Mouse (Mus musculus): ENCODE measurements around the gene Slc7a10. TPM values are rescaled to one million over a fixed set of nuclear protein-coding genes. Genes with fewer than 3 reads are reported as not detected.
"Not testable (repeated sequence)": the region's sequence is repeated elsewhere in the genome, so short reads cannot be mapped to it uniquely, and the experiment has no call there.

Gene Slc7a10
- total RNA-seq, 2 experiments from 2014 or later, result 6.2 to 7.7 TPM

GRCm38 (mm10) chr7:35237935-35238334 lies 51.8 kb downstream of the Slc7a10 start:
- not testable (repeated sequence) for DNase-seq

Other genes with a start within 250 kb of the Slc7a10 start
- gene Cebpg, start 129.8 kb upstream of the Slc7a10 start, total RNA-seq (2021), result 10 to 100 TPM; 55.1 to 56.2 TPM
- gene Cebpa, start 67.1 kb upstream of the Slc7a10 start, total RNA-seq (2021), result 100 to 1,000 TPM; 124 to 150 TPM
- 10 to 100 TPM; 18.4 to 19.3 TPM for gene Lrp3, start 29.1 kb downstream of the Slc7a10 start, total RNA-seq (2021)
- gene Gpatch1, start 132.1 kb downstream of the Slc7a10 start, total RNA-seq (2021), result 10 to 100 TPM; 14.9 to 17.5 TPM
- 1 to 10 TPM; 1.7 to 2.9 TPM for gene Rhpn2, start 147.8 kb downstream of the Slc7a10 start, total RNA-seq (2021)
- 1 to 10 TPM; 6.7 to 8.4 TPM for gene Faap24, start 210.5 kb downstream of the Slc7a10 start, total RNA-seq (2021)
- gene Cep89, start 210.7 kb downstream of the Slc7a10 start, total RNA-seq (2021), result 10 to 100 TPM; 17.0 to 17.7 TPM